Mouse (Mus musculus) megakaryocyte, embryonic 14.5 days (primary cell): Measurements from ENCODE around the gene Memo1. TPM values are rescaled to one million over a fixed set of nuclear protein-coding genes. Genes with fewer than 3 reads are reported as not detected.

Experiments used
- H3K27me3 ChIP-seq: replicated peaks from 2 replicates; pipeline ENCODE3; 2012; ENCODE audit warnings: inconsistent platforms
- H3K36me3 ChIP-seq: replicated peaks from 2 replicates; pipeline ENCODE3; 2012; ENCODE audit warnings: low read length, inconsistent platforms, mixed read lengths
- H3K4me1 ChIP-seq: 2 replicates; pipeline ENCODE4 v1.6.1; 2012; ENCODE audit warnings: inconsistent platforms
- H3K4me3 ChIP-seq: replicated peaks from 2 replicates; pipeline ENCODE3; 2012; ENCODE audit warnings: moderate library complexity, mild to moderate bottlenecking, inconsistent platforms
- H3K9me3 ChIP-seq: 2 replicates; pipeline ENCODE4 v1.6.1; 2012; ENCODE audit warnings: inconsistent platforms
- FLI1 ChIP-seq: IDR thresholded peaks from 2 replicates; pipeline ENCODE4 v1.6.1; 2012; ENCODE audit warnings: low read length, inconsistent platforms, mixed read lengths
- GATA1 ChIP-seq: IDR thresholded peaks from 3 replicates; pipeline ENCODE4 v1.6.1; 2012; ENCODE audit warnings: mixed read lengths, low read length, inconsistent platforms, borderline replicate concordance
- polyA plus RNA-seq: library from polyadenylated mRNA; stranded (reverse); fragments of >175 nt; gene quantifications from 2 replicates; pipeline ENCODE4 v1.2.3, GENCODE M21; 2012; ENCODE audit warnings: low replicate concordance; ENCODE audit not compliant: insufficient read depth

Gene Memo1
- polyA plus RNA-seq, 1 experiment = 32.8 TPM

GRCm38 (mm10) chr17:74294426-74295025 is 795 bp downstream of the Memo1 start:
- peaks cover 43% of the 10 kb centered on the region for H3K4me1 ChIP-seq
- peak overlapping the region; percentile 97 for H3K4me3 ChIP-seq
- H3K9me3 ChIP-seq = no peaks in the 10 kb centered on the region
- peaks cover 19% of the 10 kb centered on the region for H3K36me3 ChIP-seq
- TF ChIP-seq FLI1 (no peak), GATA1 (no peak)
- no peaks in the 10 kb centered on the region for H3K27me3 ChIP-seq

- TF ChIP-seq GATA1 (no peak), FLI1 (no peak)
- H3K4me3 ChIP-seq = peak overlapping the region; percentile 97
- no peaks in the 10 kb centered on the region for H3K9me3 ChIP-seq
- peaks cover 17% of the 10 kb centered on the region for H3K36me3 ChIP-seq
- no peaks in the 10 kb centered on the region for H3K27me3 ChIP-seq
- H3K4me1 ChIP-seq = peaks cover 48% of the 10 kb centered on the region
These were observed 1.5 kb downstream of the Memo1 start for GRCm38 (mm10) chr17:74293687-74294425.

GRCm38 (mm10) chr17:74291640-74292361 is 3.5 kb downstream of the Memo1 start:
- H3K9me3 ChIP-seq = no peaks in the 10 kb centered on the region
- no peak for TF ChIP-seq FLI1
- TF ChIP-seq GATA1 = no peak
- peaks cover 26% of the 10 kb centered on the region for H3K36me3 ChIP-seq
- H3K4me3 ChIP-seq = peak overlapping the region; percentile 73
- no peaks in the 10 kb centered on the region for H3K27me3 ChIP-seq
- H3K4me1 ChIP-seq = peaks cover 60% of the 10 kb centered on the region

- Histone ChIP-seq H3K4me3 (peak overlapping the region; percentile 77), H3K4me1 (peaks cover 59% of the 10 kb centered on the region), H3K9me3 (no peaks in the 10 kb centered on the region), H3K36me3 (peaks cover 26% of the 10 kb centered on the region), H3K27me3 (no peaks in the 10 kb centered on the region)
- TF ChIP-seq GATA1 (no peak), FLI1 (no peak)
These were observed 4.5 kb downstream of the Memo1 start for GRCm38 (mm10) chr17:74290869-74291268.

- Histone ChIP-seq H3K4me1 (peaks cover 60% of the 10 kb centered on the region), H3K4me3 (no peak overlapping the region)
These were observed 5.1 kb downstream of the Memo1 start for GRCm38 (mm10) chr17:74290198-74290597.

GRCm38 (mm10) chr17:74288626-74289025 is 6.7 kb downstream of the Memo1 start:
- no peak for TF ChIP-seq GATA1
- TF ChIP-seq FLI1 = no peak
- Histone ChIP-seq H3K36me3 (peaks cover 32% of the 10 kb centered on the region), H3K4me1 (peaks cover 70% of the 10 kb centered on the region)

More at GRCm38 (mm10) chr17:74290198-74290597, 5.1 kb downstream of the Memo1 start:
- H3K36me3 ChIP-seq = peaks cover 27% of the 10 kb centered on the region
- H3K27me3 ChIP-seq = no peaks in the 10 kb centered on the region
- no peaks in the 10 kb centered on the region for H3K9me3 ChIP-seq
- TF ChIP-seq GATA1 (no peak), FLI1 (no peak)

GRCm38 (mm10) chr17:74286140-74286730 is 9.1 kb downstream of the Memo1 start:
- H3K4me3 ChIP-seq = no peak overlapping the region
- TF ChIP-seq FLI1 = no peak
- no peak for TF ChIP-seq GATA1
- peaks cover 54% of the 10 kb centered on the region for H3K4me1 ChIP-seq
- H3K9me3 ChIP-seq = no peaks in the 10 kb centered on the region
- no peaks in the 10 kb centered on the region for H3K27me3 ChIP-seq
- H3K36me3 ChIP-seq = peaks cover 35% of the 10 kb centered on the region

More at GRCm38 (mm10) chr17:74288626-74289025, 6.7 kb downstream of the Memo1 start:
- no peaks in the 10 kb centered on the region for H3K27me3 ChIP-seq
- H3K4me3 ChIP-seq = no peak overlapping the region
- H3K9me3 ChIP-seq = no peaks in the 10 kb centered on the region

GRCm38 (mm10) chr17:74285730-74286129 is 9.6 kb downstream of the Memo1 start:
- Histone ChIP-seq H3K4me1 (peaks cover 54% of the 10 kb centered on the region), H3K27me3 (no peaks in the 10 kb centered on the region), H3K9me3 (no peaks in the 10 kb centered on the region), H3K36me3 (peaks cover 40% of the 10 kb centered on the region), H3K4me3 (no peak overlapping the region)
- TF ChIP-seq GATA1 (no peak), FLI1 (no peak)

GRCm38 (mm10) chr17:74284397-74285115 is 10.8 kb downstream of the Memo1 start:
- no peaks in the 10 kb centered on the region for H3K27me3 ChIP-seq
- TF ChIP-seq GATA1 (no peak), FLI1 (no peak)
- H3K4me1 ChIP-seq = peaks cover 52% of the 10 kb centered on the region
- no peak overlapping the region for H3K4me3 ChIP-seq
- peaks cover 37% of the 10 kb centered on the region for H3K36me3 ChIP-seq
- no peaks in the 10 kb centered on the region for H3K9me3 ChIP-seq
